Mouse (Mus musculus): ENCODE measurements at regions not wholly inside any gene's neighbourhood (a gene's known extent, or its start where the extent isn't known, plus 50 kb on each side); places are given as distances from the start of the nearest gene placed in this dataset.
"Not testable (repeated sequence)": the region's sequence is repeated elsewhere in the genome, so short reads cannot be mapped to it uniquely, and the experiment has no call there.

- H3K36me3 ChIP-seq (ENCODE audit: insufficient read depth); H3K4me1 ChIP-seq (ENCODE audit: insufficient read depth); H3K9me3 ChIP-seq (ENCODE audit: low read depth, low read length); H3K27me3 ChIP-seq (ENCODE audit: insufficient read depth, low read length); ATAC-seq (ENCODE audit: insufficient read depth); H3K9ac ChIP-seq; H3K4me2 ChIP-seq; H3K4me3 ChIP-seq (ENCODE audit: low read depth, low read length); DNase-seq; H3K27ac ChIP-seq (ENCODE audit: low read depth): not testable (repeated sequence)
- no CpG with 5 or more reads among the region's 1 CpGs for WGBS
Observed at GRCm38 (mm10) chr8:20495542-20495941, 119.2 kb upstream of the Gm21119 start.

- peak; percentile 0 for DNase-seq
- not testable (repeated sequence) for H3K27ac ChIP-seq (ENCODE audit: low read depth); H3K9me3 ChIP-seq (ENCODE audit: low read depth, low read length); ATAC-seq (ENCODE audit: insufficient read depth); H3K4me1 ChIP-seq (ENCODE audit: insufficient read depth); H3K36me3 ChIP-seq (ENCODE audit: insufficient read depth); H3K27me3 ChIP-seq (ENCODE audit: insufficient read depth, low read length); H3K9ac ChIP-seq; H3K4me3 ChIP-seq (ENCODE audit: low read depth, low read length); H3K4me2 ChIP-seq
- WGBS, result 62% methylated on average over 1 of the region's 1 CpGs
Observed at GRCm38 (mm10) chr8:20513920-20514319, 100.8 kb upstream of the Gm21119 start.

DNA sequence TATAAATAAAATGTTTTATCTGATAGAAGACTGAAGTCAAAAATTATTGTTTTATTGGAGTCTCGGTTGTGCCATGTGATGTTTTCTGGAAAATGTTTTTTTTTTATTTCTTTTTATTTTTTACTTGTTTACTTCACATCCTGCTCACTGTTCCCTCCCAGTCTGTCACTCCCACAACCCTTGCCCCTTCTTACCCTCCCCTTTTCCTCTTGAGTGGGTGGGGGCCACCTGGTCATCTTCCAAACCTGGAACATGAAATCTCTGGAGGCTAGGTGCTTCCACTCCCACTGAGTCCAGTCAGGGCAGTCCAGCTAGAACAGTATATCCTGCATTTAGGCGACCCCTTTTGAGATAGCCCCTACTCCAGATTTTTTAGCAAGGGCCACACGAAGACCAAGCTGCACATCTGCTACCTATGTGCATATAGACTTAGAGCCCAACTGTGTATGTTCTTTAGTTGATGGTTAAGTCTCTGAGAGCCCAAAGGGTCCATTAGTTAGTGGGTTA is 98.3 kb upstream of the Gm21119 start:
- not testable (repeated sequence) for DNase-seq; H3K36me3 ChIP-seq (ENCODE audit: insufficient read depth); H3K27me3 ChIP-seq (ENCODE audit: insufficient read depth, low read length); H3K9me3 ChIP-seq (ENCODE audit: low read depth, low read length); H3K27ac ChIP-seq (ENCODE audit: low read depth); H3K9ac ChIP-seq; ATAC-seq (ENCODE audit: insufficient read depth); H3K4me1 ChIP-seq (ENCODE audit: insufficient read depth); H3K4me2 ChIP-seq; H3K4me3 ChIP-seq (ENCODE audit: low read depth, low read length)
- WGBS, result 69% methylated on average over 2 of the region's 3 CpGs

DNA sequence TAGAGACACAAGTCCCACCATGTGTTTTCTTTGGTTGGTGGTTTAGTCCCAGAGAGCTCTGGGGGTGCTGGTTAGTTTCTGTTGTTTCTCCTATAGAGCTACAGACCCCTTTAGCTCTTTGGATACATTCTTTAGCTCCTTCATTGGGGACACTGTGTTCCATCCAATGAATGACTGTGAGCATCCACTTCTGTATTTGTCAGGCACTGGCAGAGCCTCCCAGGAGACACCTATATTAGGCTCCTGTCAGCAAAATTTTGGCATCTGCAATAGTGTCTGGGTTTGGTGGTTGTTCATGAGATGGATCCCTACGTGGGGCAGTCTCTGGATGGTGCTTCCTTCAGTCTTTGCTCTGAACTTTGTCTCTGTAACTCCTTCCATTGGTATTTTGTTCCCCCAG is 97.2 kb upstream of the Gm21119 start:
- H3K27ac ChIP-seq (ENCODE audit: low read depth); H3K4me1 ChIP-seq (ENCODE audit: insufficient read depth); ATAC-seq (ENCODE audit: insufficient read depth); H3K27me3 ChIP-seq (ENCODE audit: insufficient read depth, low read length); H3K4me2 ChIP-seq; H3K36me3 ChIP-seq (ENCODE audit: insufficient read depth); DNase-seq; H3K9me3 ChIP-seq (ENCODE audit: low read depth, low read length); H3K9ac ChIP-seq; H3K4me3 ChIP-seq (ENCODE audit: low read depth, low read length): not testable (repeated sequence)
- WGBS, result 18% methylated on average over 1 of the region's 1 CpGs

- not testable (repeated sequence) for H3K27me3 ChIP-seq (ENCODE audit: insufficient read depth, low read length); H3K4me3 ChIP-seq (ENCODE audit: low read depth, low read length); H3K4me1 ChIP-seq (ENCODE audit: insufficient read depth); H3K9me3 ChIP-seq (ENCODE audit: low read depth, low read length); H3K27ac ChIP-seq (ENCODE audit: low read depth); H3K9ac ChIP-seq; ATAC-seq (ENCODE audit: insufficient read depth); H3K36me3 ChIP-seq (ENCODE audit: insufficient read depth); H3K4me2 ChIP-seq
- DNase-seq, result peak; percentile 0
Observed at GRCm38 (mm10) chr8:20524539-20524938, 90.2 kb upstream of the Gm21119 start.

DNA sequence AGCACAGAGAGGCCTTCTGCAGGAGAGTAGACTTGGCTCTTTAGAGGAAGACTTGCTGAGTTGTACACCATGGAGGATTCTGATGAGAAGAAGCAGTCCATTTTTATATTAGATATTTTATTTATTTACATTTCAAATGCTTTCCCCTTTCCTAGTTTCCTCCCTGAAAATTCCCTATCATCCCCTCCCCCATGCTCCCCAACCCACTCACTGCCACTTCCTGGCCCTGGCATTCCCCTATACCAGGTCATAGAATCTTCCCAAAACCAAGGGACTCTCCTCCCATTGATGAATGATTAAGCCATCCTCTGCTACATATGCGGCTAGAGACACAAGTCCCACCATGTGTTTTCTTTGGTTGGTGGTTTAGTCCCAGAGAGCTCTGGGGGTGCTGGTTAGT is 85.7 kb upstream of the Gm21119 start:
- not testable (repeated sequence) for H3K9me3 ChIP-seq (ENCODE audit: low read depth, low read length); DNase-seq; H3K27me3 ChIP-seq (ENCODE audit: insufficient read depth, low read length); H3K36me3 ChIP-seq (ENCODE audit: insufficient read depth); H3K4me2 ChIP-seq; H3K9ac ChIP-seq; H3K27ac ChIP-seq (ENCODE audit: low read depth); H3K4me3 ChIP-seq (ENCODE audit: low read depth, low read length); ATAC-seq (ENCODE audit: insufficient read depth); H3K4me1 ChIP-seq (ENCODE audit: insufficient read depth)
- WGBS, result no CpG with 5 or more reads among the region's 1 CpGs

DNA sequence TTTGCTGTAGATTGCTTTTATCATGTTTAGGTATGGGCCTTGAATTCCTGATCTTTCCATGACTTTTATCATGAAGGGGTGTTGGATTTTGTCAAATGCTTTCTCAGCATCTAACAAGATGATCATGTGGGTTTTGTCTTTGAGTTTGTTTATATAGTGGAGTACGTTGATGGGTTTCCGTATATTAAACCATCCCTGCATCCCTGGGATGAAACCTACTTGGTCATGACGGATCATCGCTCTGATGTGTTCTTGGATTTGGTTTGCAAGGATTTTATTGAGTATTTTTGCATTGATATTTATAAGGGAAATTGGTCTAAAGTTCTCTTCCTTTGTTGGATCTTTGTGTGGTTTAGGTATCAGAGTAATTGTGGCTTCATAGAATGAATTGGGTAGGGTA is 75.7 kb upstream of the Gm21119 start:
- H3K36me3 ChIP-seq (ENCODE audit: insufficient read depth); DNase-seq; H3K4me2 ChIP-seq; H3K9ac ChIP-seq; H3K4me3 ChIP-seq (ENCODE audit: low read depth, low read length); H3K9me3 ChIP-seq (ENCODE audit: low read depth, low read length); H3K27me3 ChIP-seq (ENCODE audit: insufficient read depth, low read length); ATAC-seq (ENCODE audit: insufficient read depth); H3K27ac ChIP-seq (ENCODE audit: low read depth); H3K4me1 ChIP-seq (ENCODE audit: insufficient read depth): not testable (repeated sequence)
- 81% methylated on average over 4 of the region's 4 CpGs for WGBS

- H3K27me3 ChIP-seq (ENCODE audit: insufficient read depth, low read length); ATAC-seq (ENCODE audit: insufficient read depth); H3K9me3 ChIP-seq (ENCODE audit: low read depth, low read length); DNase-seq; H3K4me2 ChIP-seq; H3K27ac ChIP-seq (ENCODE audit: low read depth); H3K4me3 ChIP-seq (ENCODE audit: low read depth, low read length); H3K9ac ChIP-seq; H3K4me1 ChIP-seq (ENCODE audit: insufficient read depth); H3K36me3 ChIP-seq (ENCODE audit: insufficient read depth): not testable (repeated sequence)
- WGBS, result 95% methylated on average over 2 of the region's 2 CpGs
Observed at GRCm38 (mm10) chr8:20544084-20544483, 70.6 kb upstream of the Gm21119 start.

DNA sequence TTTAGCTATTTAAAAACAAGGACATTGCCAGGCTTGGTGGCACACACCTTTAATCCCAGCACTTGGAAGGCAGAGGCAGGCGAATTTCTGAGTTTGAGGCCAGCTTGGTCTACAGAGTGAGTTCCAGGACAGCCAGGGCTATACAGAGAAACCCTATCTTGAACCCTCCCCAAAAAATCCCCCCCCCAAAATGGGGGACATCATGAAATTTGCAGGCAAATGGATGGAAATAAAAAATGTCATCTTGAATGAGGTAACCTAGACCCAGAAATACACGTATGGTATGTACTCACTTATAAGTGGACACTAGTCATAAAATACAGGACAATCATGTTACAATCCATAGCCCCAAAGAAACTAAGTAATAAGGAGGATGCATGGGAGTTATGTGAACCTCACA is 69.4 kb upstream of the Gm21119 start:
- H3K27me3 ChIP-seq (ENCODE audit: insufficient read depth, low read length); ATAC-seq (ENCODE audit: insufficient read depth); H3K9ac ChIP-seq; H3K4me1 ChIP-seq (ENCODE audit: insufficient read depth); DNase-seq; H3K4me3 ChIP-seq (ENCODE audit: low read depth, low read length); H3K27ac ChIP-seq (ENCODE audit: low read depth); H3K36me3 ChIP-seq (ENCODE audit: insufficient read depth); H3K4me2 ChIP-seq; H3K9me3 ChIP-seq (ENCODE audit: low read depth, low read length): not testable (repeated sequence)
- WGBS, result no CpG with 5 or more reads among the region's 2 CpGs

- not testable (repeated sequence) for H3K36me3 ChIP-seq (ENCODE audit: insufficient read depth); ATAC-seq (ENCODE audit: insufficient read depth); H3K4me1 ChIP-seq (ENCODE audit: insufficient read depth); H3K9ac ChIP-seq; DNase-seq; H3K9me3 ChIP-seq (ENCODE audit: low read depth, low read length); H3K4me3 ChIP-seq (ENCODE audit: low read depth, low read length); H3K27ac ChIP-seq (ENCODE audit: low read depth); H3K4me2 ChIP-seq; H3K27me3 ChIP-seq (ENCODE audit: insufficient read depth, low read length)
- WGBS, result no CpG with 5 or more reads among the region's 3 CpGs
Observed at GRCm38 (mm10) chr8:20546401-20546800, 68.3 kb upstream of the Gm21119 start.
